8 mouse cellular contexts compared by ENCODE assay signal in the genomic region with DNA sequence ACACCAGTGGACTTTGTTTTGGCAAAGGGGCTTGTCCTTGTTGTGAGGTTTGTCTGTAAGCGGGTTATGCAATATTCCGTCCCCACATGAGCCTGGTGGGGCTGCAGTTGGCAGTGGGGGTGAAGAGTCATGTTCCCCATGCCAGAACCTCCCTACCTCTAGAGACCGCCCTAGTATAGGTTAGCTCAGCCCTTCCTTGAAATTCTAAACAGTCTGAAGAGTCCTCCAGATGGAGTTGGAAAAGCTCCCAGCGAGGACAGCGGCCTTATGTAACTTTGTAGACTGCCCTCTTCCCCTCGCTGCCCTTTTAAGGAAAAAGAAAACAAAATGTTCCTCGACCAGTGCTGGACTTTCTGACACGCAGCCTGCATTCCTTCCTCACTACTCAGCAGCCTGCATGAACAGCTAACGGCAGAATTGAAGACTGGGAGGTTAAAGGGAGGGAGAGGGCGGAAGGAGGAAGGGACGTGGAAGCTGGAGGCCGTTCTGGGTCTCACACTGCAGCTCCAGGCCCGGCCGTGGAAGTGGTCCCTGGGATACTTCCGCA. TPM values are rescaled to one million over a fixed set of nuclear protein-coding genes. Genes with fewer than 3 reads are reported as not detected.
DNase-seq lines count a peak whose midpoint lies in the region; ATAC-seq and TF ChIP-seq lines count a peak whose summit lies in the region.

No protein-coding gene starts in this region.

- DNase-seq in cerebellum, postnatal 10 days = no peak
- DNase-seq in kidney, adult 2 months = peak; percentile 95
- DNase-seq in lung, postnatal 25 days (ENCODE audit: low spot score) = peak; percentile 95
- DNase-seq in thymus, postnatal 36 days = no peak

- peak; percentile 49 for TF ChIP-seq POLR2A in kidney, adult 2 months (IDR thresholded peaks at IDR 0.05; ENCODE audit: low read depth, low read length)

- WGBS in kidney, adult 2 months = 4% methylated on average over 15 of the region's 15 CpGs

- peak overlapping the region; percentile 98 for H3K27ac ChIP-seq in brown adipose tissue, adult 24 weeks (replicated peaks; ENCODE audit: low read depth, low read length)
- H3K27ac ChIP-seq in kidney, adult 2 months (ENCODE audit: insufficient read depth, low read depth, low read length) = peak overlapping the region; percentile 95

- peaks cover 36% of the 10 kb centered on the region for H3K4me1 ChIP-seq in brown adipose tissue, adult 24 weeks (ENCODE audit: control insufficient read depth, insufficient read depth, insufficient read length, low read length)
- peaks cover 39% of the 10 kb centered on the region; the same call in 1 of the 2 replicates for H3K4me1 ChIP-seq in kidney, adult 2 months (ENCODE audit: control insufficient read depth, insufficient read depth, low read length)

- H3K36me3 ChIP-seq in kidney, adult 2 months (ENCODE audit: control insufficient read depth, insufficient read depth, low read length) = no peaks in the 10 kb centered on the region

- H3K27me3 ChIP-seq in kidney, adult 2 months (replicated peaks; ENCODE audit: control insufficient read depth, insufficient read depth, low read length) = no peaks in the 10 kb centered on the region

- 0 out of 2 replicates have a peak, but pooled peaks have one; percentile 2 for TF ChIP-seq CTCF in kidney, adult 2 months (conservative IDR thresholded peaks at IDR 0.05; ENCODE audit: insufficient read depth, insufficient read length, low read depth, low read length)

- peak; percentile 68 for ATAC-seq in cerebellum, adult (ENCODE audit: insufficient number of reproducible peaks, low FRiP score, low TSS enrichment)
- ATAC-seq in granulocyte monocyte progenitor cell, adult 5-6 weeks (replicated peaks; ENCODE audit: poor library complexity, severe bottlenecking) = peak; percentile 56
- no peak for ATAC-seq in erythroblast, adult 5-6 weeks (replicated peaks; ENCODE audit: low FRiP score, poor library complexity, severe bottlenecking)

- H3K4me3 ChIP-seq in brown adipose tissue, adult 24 weeks (ENCODE audit: insufficient read depth, low read depth, low read length) = peak overlapping the region; percentile 28
- H3K4me3 ChIP-seq in kidney, adult 2 months (ENCODE audit: insufficient read depth, low read depth, low read length) = peak overlapping the region; percentile 8; the same call in 1 of the 2 replicates

RNA-seq across cellular contexts. Expression of a gene that starts 12.6 kb away (rescaled TPM):
- 13.0 and 14.6 TPM in 2 replicates for polyA plus RNA-seq in brown adipose tissue, adult 24 weeks (2012; ENCODE audit: insufficient read depth, insufficient read length, missing spikeins)
- total RNA-seq in granulocyte monocyte progenitor cell, adult 5-6 weeks (2014; fragmentation: Nextera tagmentation) = 1.3 and 2.9 TPM in 2 replicates
- total RNA-seq in granulocyte monocyte progenitor cell, adult 5-6 weeks (2017) = 1.7 and 1.9 TPM in 2 replicates
- 15.5 and 17.3 TPM in 2 replicates for polyA plus RNA-seq in kidney, adult 2 months (2012; rRNA removed)
- 0.63 TPM in 1 of 2 replicates, not detected in the other for total RNA-seq in erythroblast, adult 5-6 weeks (2015; ENCODE audit: low replicate concordance)
- 0.17 TPM in 1 of 2 replicates, not detected in the other for total RNA-seq in erythroblast, adult 5-6 weeks (2017; ENCODE audit: low replicate concordance)

RNA-seq across cellular contexts. Expression of a gene that starts 34.5 kb away (rescaled TPM):
- polyA plus RNA-seq in brown adipose tissue, adult 24 weeks (2012; ENCODE audit: insufficient read depth, insufficient read length, missing spikeins) = not detected in 2 replicates
- not detected in 2 replicates for total RNA-seq in granulocyte monocyte progenitor cell, adult 5-6 weeks (2014; fragmentation: Nextera tagmentation)
- total RNA-seq in granulocyte monocyte progenitor cell, adult 5-6 weeks (2017) = not detected in 2 replicates
- 1.3 and 1.6 TPM in 2 replicates for polyA plus RNA-seq in kidney, adult 2 months (2012; rRNA removed)
- not detected in 2 replicates for total RNA-seq in erythroblast, adult 5-6 weeks (2015; ENCODE audit: low replicate concordance)
- not detected in 2 replicates for total RNA-seq in erythroblast, adult 5-6 weeks (2017; ENCODE audit: low replicate concordance)

RNA-seq across cellular contexts. Expression of a gene that starts 47.3 kb away (rescaled TPM):
- 33.8 and 37.9 TPM in 2 replicates for polyA plus RNA-seq in brown adipose tissue, adult 24 weeks (2012; ENCODE audit: insufficient read depth, insufficient read length, missing spikeins)
- 6.9 and 24.2 TPM in 2 replicates for total RNA-seq in granulocyte monocyte progenitor cell, adult 5-6 weeks (2014; fragmentation: Nextera tagmentation)
- total RNA-seq in granulocyte monocyte progenitor cell, adult 5-6 weeks (2017) = 5.9 and 7.4 TPM in 2 replicates
- polyA plus RNA-seq in kidney, adult 2 months (2012; rRNA removed) = 59.0 and 72.5 TPM in 2 replicates
- 1.7 and 2.3 TPM in 2 replicates for total RNA-seq in erythroblast, adult 5-6 weeks (2015; ENCODE audit: low replicate concordance)
- total RNA-seq in erythroblast, adult 5-6 weeks (2017; ENCODE audit: low replicate concordance) = 0.98 and 1.5 TPM in 2 replicates

Comparison
In these comparisons a context has a peak if more than half of its experiments do, and no peak if none do; other contexts are left out.
1. DNase-seq: peak in kidney, adult 2 months (single experiment) and lung, postnatal 25 days (single experiment); none in cerebellum, postnatal 10 days (0 of 2) and thymus, postnatal 36 days (0 of 2).